Mouse (Mus musculus): ENCODE data around the gene Slc30a1.

DNA sequence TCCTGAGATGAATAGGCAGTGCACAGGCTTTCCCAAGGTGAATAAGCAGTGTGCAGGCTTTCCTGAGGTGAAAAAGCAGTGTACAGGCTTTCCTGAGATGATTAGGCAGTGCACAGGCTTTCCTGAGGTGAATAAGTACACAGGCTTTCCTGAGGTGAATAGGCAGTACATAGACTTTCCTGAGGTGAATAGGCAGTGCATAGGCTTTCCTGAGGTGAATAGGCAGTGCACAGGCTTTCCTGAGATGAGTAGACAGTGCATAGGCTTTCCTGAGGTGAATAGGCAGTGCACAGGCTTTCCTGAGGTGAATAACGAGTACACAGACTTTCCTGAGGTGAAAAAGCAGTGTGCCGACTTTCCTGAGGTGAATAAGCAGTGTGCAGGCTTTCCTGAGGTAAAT is 54.4 kb downstream of the Slc30a1 start:
- no peak for TF ChIP-seq EP300 (optimal IDR thresholded peaks at IDR 0.05)
- TF ChIP-seq CTCF (IDR thresholded peaks at IDR 0.05; ENCODE audit: low read depth): no peak
